Mouse (Mus musculus): ENCODE data around the gene Vmn1r188. TPM values are rescaled to one million over a fixed set of nuclear protein-coding genes. Genes with fewer than 3 reads are reported as not detected.

Vmn1r188 gene
- polyA plus RNA-seq, 2 experiments: not detected

- H3K4me2 ChIP-seq (replicated peaks; ENCODE audit: low read depth, low read length, severe bottlenecking): peak overlapping the region; percentile 44; the same call in 1 of the 2 replicates
- no peak overlapping the region for H3K9ac ChIP-seq (ENCODE audit: low read depth, low read length, severe bottlenecking)
- peak overlapping the region; percentile 30 for H3K4me3 ChIP-seq (replicated peaks; ENCODE audit: low read length)
- TF ChIP-seq POLR2A (IDR thresholded peaks at IDR 0.05; ENCODE audit: borderline replicate concordance, extremely low read depth, insufficient read depth, insufficient read length): no peak
- peaks cover 18% of the 10 kb centered on the region for H3K4me1 ChIP-seq (ENCODE audit: control insufficient read depth, insufficient read depth, low read length)
- 84% methylated on average over 6 of the region's 6 CpGs for WGBS
- no peaks in the 10 kb centered on the region for H3K27me3 ChIP-seq (ENCODE audit: control insufficient read depth, insufficient read depth, low read length)
- H3K36me3 ChIP-seq (ENCODE audit: control insufficient read depth, insufficient read depth, low read length): no peaks in the 10 kb centered on the region
- no peaks in the 10 kb centered on the region for H3K9me3 ChIP-seq (ENCODE audit: control insufficient read depth, low read length)
- no peak overlapping the region for H3K27ac ChIP-seq (replicated peaks; ENCODE audit: low read depth, low read length)
- ATAC-seq (ENCODE audit: low FRiP score, low read depth) (no peak), DNase-seq (ENCODE audit: low spot score) (no peak)
Measured at GRCm38 (mm10) chr13:22044432-22045155, 39.6 kb upstream of the Vmn1r188 start.

DNA sequence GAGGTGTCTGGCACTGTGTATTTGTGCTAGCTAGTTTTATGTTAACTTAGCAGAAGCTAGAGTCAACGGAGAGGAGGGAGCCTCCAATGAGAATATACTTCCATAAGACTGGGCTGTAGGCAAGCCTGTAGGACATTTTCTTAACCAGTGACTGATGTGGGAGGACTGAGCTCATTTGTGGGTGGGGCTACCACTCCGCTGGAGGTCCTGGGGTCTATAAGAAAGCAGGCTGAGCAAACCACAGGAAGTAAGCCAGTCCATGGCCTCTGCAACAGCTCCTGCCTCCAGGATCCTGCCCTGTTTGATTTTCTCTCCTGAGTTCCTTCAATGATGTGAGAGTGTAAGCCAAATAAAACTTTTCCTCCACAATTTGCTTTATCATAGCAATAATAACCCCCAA, 38.9 kb upstream of the Vmn1r188 start:
- H3K4me3 ChIP-seq (replicated peaks; ENCODE audit: low read length): no peak overlapping the region
- H3K4me1 ChIP-seq (ENCODE audit: control insufficient read depth, insufficient read depth, low read length): peaks cover 14% of the 10 kb centered on the region; the same call in 1 of the 2 replicates
- no peak for TF ChIP-seq POLR2A (IDR thresholded peaks at IDR 0.05; ENCODE audit: borderline replicate concordance, extremely low read depth, insufficient read depth, insufficient read length)
- WGBS: 53% methylated on average over 2 of the region's 2 CpGs
- no peaks in the 10 kb centered on the region for H3K9me3 ChIP-seq (ENCODE audit: control insufficient read depth, low read length)
- H3K27me3 ChIP-seq (ENCODE audit: control insufficient read depth, insufficient read depth, low read length): no peaks in the 10 kb centered on the region
- ATAC-seq (ENCODE audit: low FRiP score, low read depth): no peak
- no peak overlapping the region for H3K9ac ChIP-seq (ENCODE audit: low read depth, low read length, severe bottlenecking)
- no peak for DNase-seq (ENCODE audit: low spot score)
- H3K4me2 ChIP-seq (replicated peaks; ENCODE audit: low read depth, low read length, severe bottlenecking): no peak overlapping the region
- H3K36me3 ChIP-seq (ENCODE audit: control insufficient read depth, insufficient read depth, low read length): no peaks in the 10 kb centered on the region
- H3K27ac ChIP-seq (replicated peaks; ENCODE audit: low read depth, low read length): no peak overlapping the region

DNA sequence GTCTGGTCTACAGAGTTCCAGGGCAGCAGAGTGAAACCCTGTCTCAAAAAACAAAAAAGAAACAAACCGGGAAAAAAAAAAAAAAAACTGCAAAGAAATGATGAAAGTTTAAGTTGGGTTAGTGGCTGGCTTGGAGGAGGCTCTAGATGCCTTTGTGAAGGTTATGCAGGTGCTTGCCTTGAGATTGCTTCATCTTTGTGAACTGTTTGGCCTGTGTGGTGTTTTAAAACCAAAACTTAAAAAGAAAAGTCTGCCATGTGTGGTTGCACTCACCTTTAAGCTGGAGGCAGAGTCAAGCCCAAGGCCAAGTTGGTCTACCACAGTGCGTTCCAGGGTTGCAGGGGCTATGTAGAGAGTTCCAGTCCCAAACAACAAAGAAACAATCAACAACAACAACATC, 35.2 kb upstream of the Vmn1r188 start:
- 85% methylated on average over 2 of the region's 2 CpGs for WGBS
- TF ChIP-seq POLR2A (IDR thresholded peaks at IDR 0.05; ENCODE audit: borderline replicate concordance, extremely low read depth, insufficient read depth, insufficient read length): no peak
- no peak overlapping the region for H3K9ac ChIP-seq (ENCODE audit: low read depth, low read length, severe bottlenecking)
- ATAC-seq (ENCODE audit: low FRiP score, low read depth) (no peak), DNase-seq (ENCODE audit: low spot score) (no peak)
- no peak overlapping the region for H3K4me2 ChIP-seq (replicated peaks; ENCODE audit: low read depth, low read length, severe bottlenecking)
- no peak overlapping the region for H3K27ac ChIP-seq (replicated peaks; ENCODE audit: low read depth, low read length)
- H3K36me3 ChIP-seq (ENCODE audit: control insufficient read depth, insufficient read depth, low read length): no peaks in the 10 kb centered on the region
- H3K4me3 ChIP-seq (replicated peaks; ENCODE audit: low read length): no peak overlapping the region
- H3K9me3 ChIP-seq (ENCODE audit: control insufficient read depth, low read length): no peaks in the 10 kb centered on the region
- peaks cover 9% of the 10 kb centered on the region; the same call in 1 of the 2 replicates for H3K4me1 ChIP-seq (ENCODE audit: control insufficient read depth, insufficient read depth, low read length)
- H3K27me3 ChIP-seq (ENCODE audit: control insufficient read depth, insufficient read depth, low read length): no peaks in the 10 kb centered on the region

DNA sequence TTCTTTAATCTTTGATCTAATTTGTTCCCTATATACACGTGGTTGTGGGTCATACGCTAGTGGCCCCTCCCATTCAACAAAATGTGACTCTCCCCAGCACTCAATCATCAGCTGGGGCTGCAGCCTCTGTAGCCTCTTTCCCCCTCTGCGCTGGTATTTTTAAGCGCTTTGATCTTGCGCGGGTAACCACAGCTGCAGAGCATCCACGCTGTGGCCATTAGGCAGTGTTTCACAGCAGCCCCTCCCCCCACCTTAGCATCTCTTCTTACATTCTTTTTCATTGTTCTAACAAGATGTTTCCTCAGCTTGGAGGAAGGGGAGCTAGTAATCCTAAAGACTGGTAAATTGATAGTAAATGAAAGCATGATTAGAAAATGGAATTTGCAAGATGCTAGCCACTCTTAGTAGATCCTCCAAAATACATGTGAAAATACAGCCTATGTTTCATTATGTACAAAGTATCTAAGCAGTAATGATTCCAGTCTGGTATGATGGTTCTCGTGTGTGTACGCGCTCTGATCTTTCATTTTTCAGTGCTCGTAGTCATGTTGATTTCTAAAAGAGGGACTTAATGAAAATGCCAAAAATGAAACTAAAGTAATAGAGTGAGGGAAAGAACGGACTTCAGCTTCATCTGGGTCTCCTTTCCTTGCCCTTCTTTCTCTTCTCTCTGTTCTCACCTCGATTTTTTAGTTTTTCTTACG, 34.4 kb upstream of the Vmn1r188 start:
- Histone ChIP-seq H3K4me3 (replicated peaks; ENCODE audit: low read length) (peak overlapping the region; percentile 46), H3K9me3 (ENCODE audit: control insufficient read depth, low read length) (no peaks in the 10 kb centered on the region), H3K4me2 (replicated peaks; ENCODE audit: low read depth, low read length, severe bottlenecking) (peak overlapping the region; percentile 59), H3K27me3 (ENCODE audit: control insufficient read depth, insufficient read depth, low read length) (no peaks in the 10 kb centered on the region), H3K9ac (ENCODE audit: low read depth, low read length, severe bottlenecking) (peak overlapping the region; percentile 50), H3K4me1 (ENCODE audit: control insufficient read depth, insufficient read depth, low read length) (0 out of 2 replicates have a peak, but pooled peaks cover 3% of the 10 kb centered on the region), H3K36me3 (ENCODE audit: control insufficient read depth, insufficient read depth, low read length) (no peaks in the 10 kb centered on the region), H3K27ac (replicated peaks; ENCODE audit: low read depth, low read length) (peak overlapping the region; percentile 79)
- peak; percentile 81 for DNase-seq (ENCODE audit: low spot score)
- under 1% methylated on average over 14 of the region's 14 CpGs for WGBS
- peak; percentile 24 for ATAC-seq (ENCODE audit: low FRiP score, low read depth)
- no peak for TF ChIP-seq POLR2A (IDR thresholded peaks at IDR 0.05; ENCODE audit: borderline replicate concordance, extremely low read depth, insufficient read depth, insufficient read length)

- peak overlapping the region; percentile 46 for H3K4me3 ChIP-seq (replicated peaks; ENCODE audit: low read length)
- H3K27ac ChIP-seq (replicated peaks; ENCODE audit: low read depth, low read length): peak overlapping the region; percentile 79
- no peaks in the 10 kb centered on the region for H3K27me3 ChIP-seq (ENCODE audit: control insufficient read depth, insufficient read depth, low read length)
- H3K9ac ChIP-seq (ENCODE audit: low read depth, low read length, severe bottlenecking): peak overlapping the region; percentile 50
- H3K4me1 ChIP-seq (ENCODE audit: control insufficient read depth, insufficient read depth, low read length): 0 out of 2 replicates have a peak, but pooled peaks cover 3% of the 10 kb centered on the region
- H3K9me3 ChIP-seq (ENCODE audit: control insufficient read depth, low read length): no peaks in the 10 kb centered on the region
- peak overlapping the region; percentile 59 for H3K4me2 ChIP-seq (replicated peaks; ENCODE audit: low read depth, low read length, severe bottlenecking)
- TF ChIP-seq POLR2A (IDR thresholded peaks at IDR 0.05; ENCODE audit: borderline replicate concordance, extremely low read depth, insufficient read depth, insufficient read length): 0 out of 2 replicates have a peak, but pooled peaks have one; percentile 12
- WGBS: under 1% methylated on average over 52 of the region's 52 CpGs
- H3K36me3 ChIP-seq (ENCODE audit: control insufficient read depth, insufficient read depth, low read length): no peaks in the 10 kb centered on the region
- DNase-seq (ENCODE audit: low spot score) (peak; percentile 91), ATAC-seq (ENCODE audit: low FRiP score, low read depth) (peak; percentile 93)
Measured at GRCm38 (mm10) chr13:22050591-22051522, 33.4 kb upstream of the Vmn1r188 start.
